Mouse (Mus musculus): ENCODE measurements around the gene Sox6. TPM values are rescaled to one million over a fixed set of nuclear protein-coding genes. Genes with fewer than 3 reads are reported as not detected.

Gene Sox6
- total RNA-seq, 2 experiments from 2014 or later = 11.1 to 23.8 TPM

DNA sequence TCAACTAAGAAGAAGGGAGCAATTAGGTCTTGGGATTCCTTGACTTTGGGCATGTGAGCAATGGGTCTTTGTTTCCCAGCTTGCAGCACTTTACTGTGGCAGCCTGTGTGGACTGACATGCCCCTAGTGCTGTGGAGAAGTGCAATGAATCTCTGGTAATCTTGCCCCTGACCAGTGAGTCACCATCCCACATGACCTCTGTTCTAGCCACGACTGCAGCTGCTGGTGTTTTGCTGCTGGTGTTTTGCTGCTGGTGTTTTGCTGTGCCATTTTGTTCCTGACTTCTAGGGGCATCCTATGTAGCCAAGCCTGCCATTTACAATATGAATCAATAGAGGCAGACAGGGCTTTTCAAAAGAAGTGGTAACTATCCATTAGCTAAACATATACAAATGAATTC lies 280.4 kb downstream of the Sox6 start:
- DNase-seq (ENCODE audit: low spot score in 2 of 2) = peak in 1 of 2 experiments; percentile 14

DNA sequence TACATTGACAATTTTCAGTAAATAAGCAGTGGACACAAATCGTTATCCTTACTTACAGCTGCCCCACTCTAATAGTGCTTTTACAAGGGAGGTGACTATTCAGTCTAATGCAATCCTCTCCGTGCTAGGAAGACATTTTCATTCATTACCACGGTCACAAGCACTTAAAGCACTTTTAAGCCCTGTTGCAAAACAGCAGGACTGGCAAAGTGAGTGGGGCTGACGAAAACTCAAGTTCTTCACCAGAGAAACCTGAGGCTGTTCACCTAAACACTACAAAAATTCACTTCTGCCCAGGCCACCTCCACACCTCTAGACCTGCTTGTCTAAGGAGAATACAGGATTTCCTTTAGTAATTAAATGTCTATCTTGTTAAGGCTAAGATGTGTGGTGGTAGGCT lies 283.3 kb downstream of the Sox6 start:
- no peak for DNase-seq (ENCODE audit: low spot score in 2 of 2)

DNA sequence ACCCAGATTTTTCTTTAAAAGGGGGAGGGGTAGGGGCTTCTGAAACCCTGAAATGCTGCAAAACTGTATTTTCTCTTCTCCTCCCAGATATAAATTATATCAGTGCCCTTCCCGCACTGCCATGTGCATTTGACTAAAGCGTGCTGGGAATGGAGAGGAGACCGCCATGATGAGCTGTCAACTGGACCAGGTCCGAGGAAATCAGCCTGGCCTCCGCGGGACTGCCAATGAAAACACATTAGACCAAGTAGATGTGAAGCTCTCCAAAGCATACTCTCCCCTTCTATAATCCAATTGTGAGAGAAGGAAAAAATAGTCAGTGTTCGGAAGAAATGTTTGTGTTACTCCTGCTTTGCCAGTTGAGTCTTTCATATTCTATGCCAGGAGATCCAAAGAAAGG lies 284.4 kb downstream of the Sox6 start:
- no peak for DNase-seq (ENCODE audit: low spot score in 2 of 2)

DNA sequence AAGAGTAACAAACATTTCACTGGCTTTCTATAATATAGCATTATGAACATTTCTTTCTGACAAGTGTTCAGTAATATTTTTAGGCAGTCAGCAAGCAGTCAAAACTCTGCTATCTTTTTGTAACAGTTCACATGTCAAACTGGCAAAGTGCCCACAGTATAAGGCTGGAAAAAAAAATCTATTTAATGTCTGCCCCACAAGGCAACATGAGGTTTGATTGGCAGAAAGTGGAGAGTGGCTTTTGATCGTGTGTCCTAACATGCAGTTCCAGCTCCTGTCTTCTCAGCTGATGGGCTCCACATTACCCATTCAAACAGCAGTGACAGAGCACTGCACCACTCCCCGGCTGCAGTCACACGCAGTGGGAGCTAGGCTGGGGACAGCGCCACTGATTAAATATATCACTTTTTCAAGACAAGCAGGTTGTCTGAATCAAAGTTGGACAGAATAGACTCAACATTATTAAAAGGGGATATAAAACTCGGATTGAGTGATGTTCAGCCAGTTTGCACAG lies 286.4 kb downstream of the Sox6 start:
- no peak for DNase-seq (ENCODE audit: low spot score in 2 of 2)

DNA sequence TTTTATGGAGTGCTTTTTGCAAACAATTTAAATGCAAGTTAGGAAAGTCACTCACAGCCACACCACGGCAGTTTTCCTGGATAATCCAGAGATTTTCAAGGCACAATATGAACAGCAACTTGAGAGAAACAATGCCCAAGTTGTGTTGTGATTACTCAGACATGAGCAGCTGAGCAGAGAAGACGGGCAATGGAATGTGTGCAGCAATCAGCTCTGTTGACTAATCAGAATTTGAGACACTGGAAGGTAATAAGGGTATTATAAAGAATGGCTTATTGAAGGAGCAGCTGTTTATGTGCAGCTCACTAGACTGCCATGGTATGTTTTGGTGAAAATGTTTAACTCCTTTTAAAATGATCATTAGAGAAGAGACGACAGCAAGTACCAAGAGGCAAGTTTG lies 287.5 kb downstream of the Sox6 start:
- no peak for DNase-seq (ENCODE audit: low spot score in 2 of 2)

DNA sequence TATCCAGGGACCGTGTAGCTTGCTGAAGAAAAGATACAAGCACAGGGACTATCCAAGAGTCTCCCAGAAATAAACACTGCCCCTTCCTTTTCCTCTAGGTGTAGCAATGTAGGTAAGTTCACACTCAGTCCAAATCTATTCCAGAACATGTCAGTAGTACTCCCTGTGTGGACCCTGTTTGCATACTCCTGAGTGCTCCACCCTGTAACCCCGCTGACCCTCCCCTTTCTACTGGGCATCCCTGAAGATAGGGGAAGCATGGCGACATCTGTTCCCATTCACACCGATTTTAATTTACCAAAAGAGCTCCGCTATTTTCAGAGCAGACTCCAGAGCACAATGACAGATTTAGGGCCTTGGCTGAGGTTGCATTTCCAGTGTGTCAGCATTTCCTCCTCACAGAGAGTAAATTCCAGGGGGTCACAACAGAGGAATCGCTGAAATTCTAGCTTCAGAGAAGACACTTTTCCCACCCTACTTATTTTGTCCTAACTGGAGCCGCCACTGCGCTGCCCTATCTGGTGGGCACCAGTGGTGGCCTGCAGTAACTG lies 288.2 kb downstream of the Sox6 start:
- DNase-seq (ENCODE audit: low spot score in 2 of 2) = no peak

DNA sequence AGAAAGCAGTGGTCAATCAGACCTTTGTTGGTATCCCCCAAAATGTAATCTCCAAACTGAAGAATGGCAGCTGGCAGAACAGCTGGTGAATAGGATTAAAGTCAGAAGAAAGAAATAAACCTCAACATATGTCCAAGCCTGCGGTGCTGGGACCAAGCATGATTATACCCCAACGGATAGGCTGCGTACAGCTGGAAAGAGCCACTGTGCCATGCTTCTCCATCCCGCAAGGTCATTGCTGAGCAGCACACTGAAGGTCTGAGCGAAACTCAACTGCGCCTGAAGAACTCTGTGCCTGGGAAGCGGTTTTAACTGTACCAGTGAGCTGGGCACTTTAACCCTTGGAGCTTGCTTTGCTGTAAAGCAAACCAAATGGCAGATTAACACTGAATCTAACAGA lies 291.1 kb downstream of the Sox6 start:
- no peak for DNase-seq (ENCODE audit: low spot score in 2 of 2)

DNA sequence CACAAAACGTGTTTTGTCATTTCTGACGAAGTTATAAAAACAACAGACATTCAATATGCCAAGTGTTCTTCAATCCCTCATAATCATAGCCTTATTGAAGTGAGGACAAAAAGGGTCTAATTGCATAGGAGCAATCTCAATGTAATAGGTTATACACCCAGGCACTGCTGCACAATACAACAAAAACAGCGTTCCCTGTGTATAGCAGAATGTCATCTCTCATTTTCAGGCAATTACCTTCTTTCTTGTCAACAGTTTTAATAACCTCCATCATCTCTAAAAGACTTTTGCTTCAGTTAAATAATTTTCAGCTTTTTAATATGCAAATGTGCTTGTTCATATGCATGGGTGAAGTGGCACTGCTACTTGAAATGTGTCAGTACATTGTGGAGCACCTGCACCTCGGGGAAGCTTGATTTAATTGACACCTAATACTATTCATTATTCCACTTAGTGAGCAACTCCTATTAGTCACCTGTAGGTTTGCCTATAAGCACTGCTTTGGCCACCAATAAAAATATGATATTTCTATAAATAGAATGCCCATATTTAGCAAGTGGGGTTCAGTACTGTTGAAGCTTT lies 292.8 kb downstream of the Sox6 start:
- DNase-seq (ENCODE audit: low spot score in 2 of 2) = no peak

DNA sequence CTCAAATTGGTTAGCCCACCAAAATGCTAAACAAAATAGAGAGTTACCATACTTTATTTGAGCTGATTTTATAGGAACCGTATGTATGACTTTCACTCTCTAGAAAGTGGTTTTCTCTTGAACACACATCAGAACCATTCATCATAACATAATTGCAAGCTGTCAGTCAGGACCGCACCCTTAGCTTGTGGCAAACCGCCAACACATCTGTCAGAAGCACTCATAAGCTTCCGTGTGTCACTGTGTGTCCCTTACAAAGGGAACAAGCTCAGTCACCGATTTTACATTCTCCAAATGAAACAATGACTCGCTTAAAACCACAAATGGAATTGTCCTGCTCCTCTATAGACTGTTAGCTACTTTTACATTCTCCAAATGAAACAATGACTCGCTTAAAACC lies 304.5 kb downstream of the Sox6 start:
- no peak for DNase-seq (ENCODE audit: low spot score in 2 of 2)

DNA sequence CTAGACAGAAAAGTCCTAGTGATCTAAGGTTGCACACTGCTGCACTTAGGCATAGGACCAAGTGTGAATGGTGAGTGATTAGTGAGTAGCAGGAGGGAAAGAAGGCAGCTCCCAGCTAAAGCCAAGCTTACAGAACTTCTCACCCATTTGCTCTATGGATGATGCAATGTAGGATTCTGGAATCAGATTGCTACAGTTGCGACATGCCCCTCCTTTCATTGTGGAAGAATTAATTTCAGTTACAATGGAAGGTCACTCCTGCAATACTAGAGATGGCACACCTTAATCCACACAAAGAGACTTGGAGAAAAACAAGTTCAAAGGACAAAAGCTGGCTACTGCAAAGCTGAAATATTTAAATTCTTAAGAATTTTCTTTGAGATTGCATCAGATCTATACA lies 305.8 kb downstream of the Sox6 start:
- DNase-seq (ENCODE audit: low spot score in 2 of 2) = no peak

DNA sequence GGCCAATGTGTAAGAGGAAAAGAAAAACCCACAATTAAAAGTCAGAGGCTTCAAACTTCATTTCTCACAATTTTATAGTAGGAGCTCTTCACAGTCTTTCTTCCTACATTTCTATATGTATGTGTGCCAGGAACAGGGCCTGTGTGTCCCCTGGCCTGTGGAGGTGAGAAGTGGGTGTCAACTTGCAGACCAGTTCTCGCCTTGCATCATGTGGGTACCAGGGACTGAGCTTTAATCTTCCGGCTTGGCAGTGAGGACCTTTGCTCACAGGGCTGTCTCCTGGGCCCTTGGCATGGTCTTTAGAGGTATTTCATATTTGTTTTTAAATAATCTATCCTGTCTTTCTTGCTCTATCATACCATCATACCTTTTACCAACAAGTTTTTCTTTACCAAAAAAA lies 311.8 kb downstream of the Sox6 start:
- DNase-seq (ENCODE audit: low spot score in 2 of 2) = no peak

DNA sequence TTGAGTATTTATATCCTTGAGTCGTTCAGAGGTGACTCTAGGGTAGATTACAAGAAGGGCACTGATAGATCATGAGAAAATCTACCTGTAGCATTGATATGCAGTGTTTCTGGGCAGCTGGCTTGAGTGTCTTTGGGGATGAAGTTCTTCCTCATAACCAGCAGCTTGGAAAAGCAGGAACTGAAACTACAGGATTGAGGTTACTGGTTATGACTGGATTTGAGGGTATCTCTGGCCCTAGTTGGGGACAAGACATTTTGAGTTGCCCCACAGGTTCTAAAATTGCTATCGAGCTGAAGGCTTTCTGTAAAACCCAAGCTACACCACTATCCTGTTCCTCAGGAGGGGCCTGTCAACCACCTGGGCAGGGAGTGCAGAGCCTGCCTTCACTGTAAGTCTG lies 314.2 kb downstream of the Sox6 start:
- DNase-seq (ENCODE audit: low spot score in 2 of 2) = no peak

DNA sequence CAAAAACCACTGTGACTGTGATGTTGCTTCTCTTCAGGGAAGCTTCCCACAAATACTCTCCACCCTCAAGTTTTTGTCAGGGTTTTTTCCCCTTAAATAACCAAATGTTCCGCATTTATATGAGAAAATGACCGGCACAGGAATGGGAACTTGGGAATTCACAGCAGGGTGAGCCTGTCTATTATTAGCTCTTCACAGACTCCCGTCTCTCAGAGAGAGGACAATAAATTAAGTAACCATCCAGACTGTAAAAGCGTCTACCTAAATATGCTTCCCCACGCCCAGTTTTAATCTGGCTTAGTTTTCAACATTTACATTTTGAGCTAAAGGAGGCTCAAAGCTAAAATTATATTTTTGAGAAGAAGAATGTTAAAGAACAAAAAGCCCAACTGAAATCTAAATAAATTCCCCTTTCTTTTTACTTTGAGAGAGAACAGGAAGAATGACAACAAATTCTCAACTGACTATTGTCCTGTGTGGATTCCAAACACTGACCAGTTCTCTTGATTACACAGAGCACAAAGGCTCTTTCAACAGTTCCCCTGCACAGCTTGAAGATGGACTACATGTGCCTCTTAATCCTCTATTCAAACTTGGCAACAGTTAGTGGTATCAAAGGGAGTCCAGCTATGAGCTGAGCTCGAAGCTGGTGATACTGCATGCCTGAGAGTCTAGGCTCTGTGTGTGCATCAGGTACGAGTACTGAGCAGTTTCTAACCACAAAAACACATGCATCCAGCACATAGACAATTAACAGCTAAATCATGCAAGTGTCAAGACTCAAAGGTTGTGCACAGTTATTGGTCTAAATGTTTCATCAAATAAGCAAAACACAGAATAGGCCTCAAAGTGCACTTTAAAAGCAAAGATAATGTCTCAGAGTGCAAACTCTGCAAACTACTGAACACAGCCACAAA lies 316.7 kb downstream of the Sox6 start:
- no peak for DNase-seq (ENCODE audit: low spot score in 2 of 2)

DNA sequence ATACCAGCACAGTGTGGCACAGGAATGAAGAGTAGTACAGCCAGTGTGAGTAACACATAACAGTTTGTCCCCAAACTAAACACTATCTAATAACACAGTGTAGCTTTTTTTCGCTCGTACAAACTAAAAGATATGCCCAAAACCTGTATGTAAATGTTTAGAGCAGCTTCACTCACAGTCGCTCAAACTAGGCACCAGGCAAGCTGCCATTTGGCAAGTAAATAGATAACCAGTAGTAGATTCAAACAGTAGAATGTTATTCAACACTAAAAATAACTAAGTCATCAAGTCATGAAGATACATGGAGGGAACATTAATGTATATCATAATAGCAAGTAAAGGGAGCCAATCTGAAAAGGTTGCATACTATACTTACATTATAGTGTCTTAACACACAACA lies 318.8 kb downstream of the Sox6 start:
- no peak for DNase-seq (ENCODE audit: low spot score in 2 of 2)

DNA sequence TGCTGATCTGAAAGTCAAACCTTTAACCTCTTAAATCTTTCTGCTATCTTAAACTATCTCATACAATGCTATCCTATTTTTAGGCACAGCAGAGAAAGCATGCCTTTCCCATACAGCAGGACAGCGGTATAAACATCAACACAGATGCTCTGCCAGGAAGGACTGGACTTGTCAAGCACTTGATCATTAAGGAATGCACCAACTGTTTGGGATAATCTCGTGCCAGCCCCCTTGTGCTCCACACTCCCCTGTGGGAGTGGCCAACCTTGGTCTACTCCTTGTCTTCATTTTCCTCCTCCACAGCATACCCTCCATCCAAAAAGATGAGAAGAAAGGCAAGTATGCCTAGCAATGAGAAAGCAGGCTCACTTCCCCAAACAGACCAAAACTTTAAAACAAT lies 332.5 kb downstream of the Sox6 start:
- DNase-seq (ENCODE audit: low spot score in 2 of 2) = no peak

DNA sequence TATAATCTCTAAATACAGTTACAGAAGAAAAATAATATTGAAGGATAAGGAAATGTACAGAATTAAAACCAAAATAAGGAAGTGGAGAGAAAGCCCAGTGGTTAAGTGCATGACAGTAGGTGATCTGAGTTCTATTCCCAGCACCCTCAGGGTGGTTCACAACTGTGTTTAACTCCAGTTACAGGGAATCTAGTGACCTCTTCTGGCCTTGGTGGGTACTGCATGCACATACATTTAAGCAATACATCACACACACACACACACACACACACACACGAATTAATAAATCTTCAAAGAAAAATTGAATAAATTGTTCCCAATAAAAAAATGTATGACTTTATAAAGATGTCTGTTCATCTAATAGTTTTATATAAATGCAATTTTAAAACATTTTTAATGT lies 340.5 kb downstream of the Sox6 start:
- no peak for DNase-seq (ENCODE audit: low spot score in 2 of 2)

DNA sequence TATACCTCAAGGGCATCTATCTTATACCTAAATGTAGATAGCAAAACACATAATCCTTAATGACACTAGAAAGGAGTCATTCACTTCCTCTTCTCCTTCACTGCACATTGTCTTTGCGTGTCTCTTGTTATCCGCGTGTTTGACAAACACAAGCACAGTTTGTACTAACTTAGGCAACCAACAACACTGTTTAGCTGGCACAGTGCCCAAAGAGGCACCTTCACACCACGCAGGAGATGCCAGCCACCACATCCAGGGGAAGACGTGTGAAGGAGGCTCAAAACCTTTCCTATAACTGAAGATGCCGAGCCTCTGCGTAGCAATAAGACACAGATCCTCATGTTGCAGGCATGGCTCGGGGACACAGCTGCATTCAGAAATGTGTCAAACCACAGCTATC lies 345.4 kb downstream of the Sox6 start:
- DNase-seq (ENCODE audit: low spot score in 2 of 2) = no peak

DNA sequence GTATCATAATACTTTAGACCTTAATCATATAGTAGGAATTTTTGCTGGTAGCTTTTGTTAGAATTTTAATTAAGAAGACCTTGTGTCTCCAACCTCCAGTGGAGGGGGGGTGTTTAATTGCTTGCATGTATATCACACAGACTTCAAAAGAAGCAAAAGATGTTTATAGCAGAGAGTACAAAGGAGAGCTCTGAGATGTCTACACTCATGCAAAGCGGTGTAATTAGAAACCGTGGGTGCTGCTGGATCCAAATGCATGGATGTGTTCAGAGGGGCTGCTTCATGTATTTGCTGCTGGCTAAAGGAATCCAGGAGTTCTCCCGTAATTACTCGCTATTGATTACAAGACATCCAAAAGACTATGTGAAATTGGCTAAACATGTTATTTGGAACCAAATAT lies 347.5 kb downstream of the Sox6 start:
- no peak for DNase-seq (ENCODE audit: low spot score in 2 of 2)

DNA sequence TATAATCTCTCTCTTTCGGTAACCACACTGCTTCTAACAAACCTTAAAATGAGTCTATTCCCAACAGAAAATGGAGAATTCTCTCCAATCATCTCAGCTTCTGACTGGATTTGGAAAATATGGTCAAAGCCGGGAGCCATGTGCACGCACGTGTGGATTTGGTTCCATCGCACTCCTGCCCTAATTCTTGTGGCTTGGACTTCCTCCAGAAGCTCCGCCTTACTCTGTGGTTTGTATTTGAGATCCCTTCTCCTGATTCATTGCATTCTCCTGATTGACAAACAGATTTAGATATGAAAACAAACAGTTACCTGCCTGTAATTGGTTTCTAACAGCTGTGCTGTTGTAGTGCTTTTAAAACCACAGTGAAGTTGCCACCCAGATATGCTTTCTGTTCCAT lies 351.9 kb downstream of the Sox6 start:
- no peak for DNase-seq (ENCODE audit: low spot score in 2 of 2)

DNA sequence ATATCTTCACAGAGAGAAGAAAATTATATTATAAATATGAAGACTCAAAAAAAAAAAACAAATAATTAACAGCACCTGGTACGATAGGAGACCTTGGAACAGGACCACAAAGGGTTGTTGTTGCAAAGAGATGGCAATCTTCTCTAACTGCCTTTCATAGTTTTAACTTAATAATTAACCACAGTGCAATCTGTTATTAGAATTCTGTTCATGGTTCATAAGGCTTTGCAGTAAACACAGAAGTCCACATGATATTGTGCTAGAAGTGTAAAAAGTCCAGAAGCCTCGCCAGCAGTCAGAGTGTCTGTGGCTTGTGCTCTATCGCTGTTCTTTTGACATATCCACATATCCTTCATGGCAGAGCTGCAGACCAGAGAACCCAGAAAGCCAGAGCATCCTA lies 354.5 kb downstream of the Sox6 start:
- no peak for DNase-seq (ENCODE audit: low spot score in 2 of 2)

DNA sequence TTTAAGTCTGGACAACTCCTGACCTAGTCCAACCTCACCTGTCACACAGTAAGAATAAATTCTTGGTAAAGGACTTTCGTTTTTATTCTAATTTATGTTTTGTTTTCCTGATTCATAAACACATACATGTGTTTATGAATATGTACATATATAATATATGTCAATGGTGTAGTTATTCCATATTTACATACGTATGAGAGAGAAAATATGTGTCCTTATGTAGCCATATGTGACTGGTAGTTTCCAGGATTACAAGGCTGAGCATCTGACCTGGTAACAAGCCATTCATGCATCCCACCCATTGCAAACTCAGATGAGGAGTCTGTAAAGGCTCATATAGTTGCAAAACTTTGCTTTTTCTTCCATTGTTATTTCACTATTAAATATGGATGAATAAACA lies 366.8 kb downstream of the Sox6 start:
- DNase-seq (ENCODE audit: low spot score in 2 of 2) = no peak

DNA sequence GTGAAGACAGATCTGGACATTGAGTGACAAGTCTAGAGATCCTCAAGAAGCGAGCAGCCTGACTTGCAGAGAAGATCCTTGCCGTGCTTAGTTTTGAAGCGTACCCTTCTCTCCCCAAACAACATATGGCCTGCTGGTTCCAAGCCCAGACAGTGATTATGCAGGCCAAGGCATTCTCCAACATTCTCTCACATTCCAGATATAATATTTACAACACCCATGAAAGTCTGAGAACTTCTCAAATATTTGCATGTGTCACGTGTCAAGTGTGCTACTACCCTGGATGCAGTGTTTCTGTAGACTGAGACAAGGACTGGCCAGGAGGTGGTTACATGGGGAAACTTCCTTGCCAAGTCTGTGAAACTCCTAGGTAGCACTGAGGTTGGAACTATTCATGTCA lies 367.3 kb downstream of the Sox6 start:
- DNase-seq (ENCODE audit: low spot score in 2 of 2) = no peak

All from adrenal gland, adult 18-20 months (tissue).